Mouse (Mus musculus) inflammation-experienced regulatory T-cells, adult 6 months (primary cell): ENCODE measurements around the gene Cdk14. TPM values are rescaled to one million over a fixed set of nuclear protein-coding genes. Genes with fewer than 3 reads are reported as not detected.
"Not testable (repeated sequence)": the region's sequence is repeated elsewhere in the genome, so short reads cannot be mapped to it uniquely, and the experiment has no call there.

Experiments
- ATAC-seq: one replicate; pipeline ENCODE4 v1.8.0; 2017
- polyA plus RNA-seq, 3 experiments: library from polyadenylated mRNA; unstranded; fragments of 100-300 nt; shearing (Covaris generic); gene quantifications; one replicate each; pipeline ENCODE4 v1.2.1; 2017

The Cdk14 gene
- polyA plus RNA-seq, 3 experiments from 2014 or later: 0.12 to 0.78 TPM; not detected in 1

DNA sequence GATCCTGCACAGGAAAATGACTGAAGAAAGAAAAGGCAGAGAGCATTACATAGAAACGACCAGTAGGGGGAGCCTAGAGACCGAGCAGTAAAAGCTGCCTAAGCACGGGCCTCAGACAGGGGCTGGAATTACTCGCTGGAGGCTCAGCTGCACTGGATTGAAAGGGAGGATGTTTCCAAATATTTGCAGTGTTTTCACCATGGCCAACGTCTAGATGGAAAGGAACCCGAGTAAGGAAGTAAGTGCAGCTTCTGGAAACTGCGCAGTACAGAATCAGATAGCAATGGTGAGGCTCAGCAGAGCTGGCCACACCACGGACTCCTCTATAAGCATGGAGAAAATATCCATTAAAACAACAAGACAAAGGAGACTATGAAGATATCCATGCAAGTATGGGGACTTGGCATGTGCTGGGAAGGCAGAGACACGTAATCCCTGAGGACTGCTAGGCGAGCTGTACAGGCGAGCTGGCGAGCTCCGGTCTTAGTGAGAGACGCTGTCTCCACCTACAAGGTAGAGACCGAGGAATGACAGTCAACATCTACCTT, 458.0 kb downstream of the Cdk14 start:
- ATAC-seq: peak; percentile 64

DNA sequence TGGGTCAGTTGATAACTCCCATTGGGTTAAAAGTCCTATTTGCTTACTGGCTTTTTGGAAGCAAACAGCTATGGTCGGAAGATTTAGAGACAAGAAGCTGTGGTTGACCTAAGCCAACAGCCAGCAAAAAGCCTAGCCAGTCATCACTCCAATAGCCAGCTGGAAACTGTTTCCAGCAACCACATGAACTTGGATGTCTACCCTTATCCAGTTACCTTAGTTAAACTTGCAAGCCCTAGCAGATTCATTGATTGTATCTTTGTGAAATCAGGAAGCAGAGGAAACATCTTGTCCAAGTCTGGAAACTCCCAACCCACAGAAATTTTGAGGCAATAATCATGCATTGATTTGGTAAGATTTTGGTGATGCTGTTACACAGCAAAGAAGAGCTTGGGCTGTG, 458.5 kb downstream of the Cdk14 start:
- no peak for ATAC-seq

DNA sequence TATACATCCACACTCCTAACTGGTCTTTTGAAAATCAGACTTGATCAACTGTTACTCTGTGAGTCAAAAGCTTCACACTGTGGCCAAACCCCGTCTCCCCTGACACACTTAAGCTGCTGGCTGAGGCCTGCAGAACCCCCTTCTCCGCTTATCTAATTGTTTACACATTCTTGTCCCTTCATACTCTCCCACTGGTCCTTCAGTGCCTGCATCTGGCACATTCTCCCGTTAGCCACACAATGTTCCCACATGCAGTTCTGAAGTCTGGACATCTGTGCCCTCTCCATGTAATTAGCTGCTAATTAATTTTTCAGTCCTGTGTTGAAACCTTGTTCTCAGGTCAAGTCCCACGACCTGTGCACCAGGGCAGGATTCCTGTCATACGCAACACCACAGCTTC, 460.7 kb downstream of the Cdk14 start:
- no peak for ATAC-seq

DNA sequence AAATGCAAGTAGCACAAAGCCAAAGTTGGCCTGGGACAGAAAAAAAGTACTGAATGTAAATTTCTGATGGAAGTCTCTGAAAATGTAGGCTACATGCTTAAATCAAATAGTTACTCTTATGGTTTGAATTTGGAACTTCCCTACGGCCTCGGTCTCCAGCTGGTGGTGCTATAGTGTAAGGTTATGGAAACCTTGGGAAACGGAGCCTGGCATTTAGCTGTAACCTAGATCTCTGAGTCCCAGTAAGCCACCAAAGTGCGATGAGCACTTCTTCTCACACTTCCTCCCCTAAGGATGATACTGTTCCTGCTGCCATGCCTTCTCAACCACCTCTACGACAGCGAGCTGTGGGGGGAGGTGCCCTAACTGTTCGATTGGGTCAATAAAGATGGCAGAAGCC, 464.1 kb downstream of the Cdk14 start:
- ATAC-seq: no peak

DNA sequence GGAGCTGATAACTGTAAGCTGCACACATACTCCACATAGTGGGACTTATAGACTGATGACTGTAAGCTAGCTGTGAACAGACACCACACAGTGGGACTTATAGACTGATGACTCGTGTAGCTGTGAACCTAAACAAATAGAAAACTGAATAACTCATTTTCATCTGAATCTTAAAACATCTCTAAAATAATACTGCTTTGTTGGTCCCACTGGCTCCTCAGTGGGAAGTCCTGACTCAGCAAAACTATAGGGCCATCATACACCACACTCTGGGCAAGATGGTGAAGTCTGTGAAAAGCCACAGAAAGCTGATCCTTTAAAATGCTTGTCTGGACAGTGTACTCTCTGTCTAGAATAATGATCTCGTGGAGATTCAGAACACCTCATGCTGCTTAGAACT, 464.7 kb downstream of the Cdk14 start:
- ATAC-seq: no peak

DNA sequence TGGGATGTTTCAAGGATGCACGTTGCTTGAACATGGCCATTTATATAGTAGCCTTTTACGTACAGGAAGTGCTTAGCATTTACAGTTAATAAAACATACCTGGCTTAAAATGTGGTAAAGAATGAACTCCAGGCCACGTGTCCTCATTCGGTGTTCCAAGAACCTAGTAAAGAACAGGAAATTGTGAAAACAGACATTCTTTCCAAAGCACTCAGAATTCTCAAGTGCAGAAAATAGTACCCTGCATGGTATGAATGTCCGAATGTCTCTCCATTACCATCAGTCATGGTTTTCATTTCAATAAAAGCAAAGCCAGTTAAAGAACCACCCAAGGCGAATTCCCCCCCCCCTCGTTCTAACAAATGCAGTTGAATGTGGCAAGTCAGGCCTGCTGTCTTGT, 470.7 kb downstream of the Cdk14 start:
- no peak for ATAC-seq

DNA sequence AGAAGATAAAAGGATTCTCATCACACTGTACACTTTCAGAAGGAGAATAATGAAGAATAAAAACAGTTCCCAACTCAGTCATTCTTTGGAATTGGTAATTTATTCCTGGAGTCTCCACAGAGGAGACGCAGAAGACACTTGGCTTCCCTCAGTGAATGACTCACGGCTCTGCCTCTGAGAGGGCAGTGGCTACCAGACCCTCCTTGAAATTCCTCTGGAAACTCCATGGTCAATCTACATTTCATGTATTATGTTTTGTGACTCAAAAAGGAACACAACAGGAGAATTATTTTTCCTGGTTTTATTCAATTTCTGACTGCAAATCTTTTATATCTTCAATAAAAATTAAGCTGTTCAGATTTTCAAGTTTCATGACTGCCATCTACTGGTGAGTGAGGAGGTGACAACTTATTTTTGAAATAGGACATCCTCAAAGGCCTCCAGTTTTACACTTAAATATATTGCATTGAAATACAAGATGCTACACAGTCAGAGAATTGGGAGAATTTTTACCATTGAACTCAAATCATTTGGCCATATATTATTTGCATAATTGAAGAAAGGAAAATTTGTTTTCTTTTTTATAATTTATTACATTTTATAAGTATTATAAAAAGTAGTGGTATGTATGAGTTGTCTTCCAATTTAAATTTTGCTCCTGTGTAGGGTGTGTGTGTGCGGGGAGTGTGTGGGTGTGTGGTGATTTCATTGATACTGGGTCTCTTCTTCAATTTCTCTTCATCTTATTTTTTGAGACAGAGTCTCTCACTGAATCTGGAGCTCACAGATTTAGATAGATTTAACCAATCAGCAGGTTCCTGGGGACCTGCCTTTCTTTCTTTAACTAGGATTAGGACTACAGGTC, 471.8 kb downstream of the Cdk14 start:
- ATAC-seq: no peak

DNA sequence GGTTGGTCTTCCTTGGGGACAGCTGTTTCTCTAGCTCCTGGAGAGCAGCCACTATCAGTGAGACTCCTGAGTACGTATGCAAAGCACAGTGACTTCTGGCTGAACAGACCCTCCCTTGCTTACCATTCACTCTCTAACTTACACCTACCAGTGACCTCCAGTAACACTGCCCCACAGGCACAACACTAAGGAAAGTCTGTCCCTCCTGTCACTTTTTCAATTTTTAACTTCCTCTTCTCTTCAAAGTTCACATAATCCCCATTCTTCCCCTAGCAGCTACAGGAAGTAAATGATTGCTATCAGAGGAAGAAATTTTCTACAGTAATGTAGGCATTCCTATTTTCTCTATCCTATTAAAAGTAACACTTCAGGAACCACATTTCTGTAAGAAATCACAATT, 485.0 kb downstream of the Cdk14 start:
- no peak for ATAC-seq

DNA sequence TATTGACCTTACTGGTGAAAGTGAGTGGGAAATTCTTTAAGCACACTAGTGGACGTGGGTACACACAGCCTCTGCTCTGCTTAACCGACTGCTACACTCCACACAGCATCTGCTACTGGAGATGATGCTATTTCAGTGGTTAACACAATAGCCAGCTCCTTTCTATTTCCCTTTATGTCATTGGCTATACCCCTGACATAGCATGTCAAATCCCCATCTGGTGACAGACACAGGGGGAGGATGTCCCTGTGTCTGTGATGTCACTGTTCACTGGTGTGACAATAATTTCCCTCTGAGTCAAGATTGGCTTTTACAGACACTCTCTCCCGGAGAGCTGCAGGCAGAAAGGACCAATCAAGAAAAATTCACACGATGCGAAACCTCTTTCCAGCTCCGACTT, 485.6 kb downstream of the Cdk14 start:
- no peak for ATAC-seq

DNA sequence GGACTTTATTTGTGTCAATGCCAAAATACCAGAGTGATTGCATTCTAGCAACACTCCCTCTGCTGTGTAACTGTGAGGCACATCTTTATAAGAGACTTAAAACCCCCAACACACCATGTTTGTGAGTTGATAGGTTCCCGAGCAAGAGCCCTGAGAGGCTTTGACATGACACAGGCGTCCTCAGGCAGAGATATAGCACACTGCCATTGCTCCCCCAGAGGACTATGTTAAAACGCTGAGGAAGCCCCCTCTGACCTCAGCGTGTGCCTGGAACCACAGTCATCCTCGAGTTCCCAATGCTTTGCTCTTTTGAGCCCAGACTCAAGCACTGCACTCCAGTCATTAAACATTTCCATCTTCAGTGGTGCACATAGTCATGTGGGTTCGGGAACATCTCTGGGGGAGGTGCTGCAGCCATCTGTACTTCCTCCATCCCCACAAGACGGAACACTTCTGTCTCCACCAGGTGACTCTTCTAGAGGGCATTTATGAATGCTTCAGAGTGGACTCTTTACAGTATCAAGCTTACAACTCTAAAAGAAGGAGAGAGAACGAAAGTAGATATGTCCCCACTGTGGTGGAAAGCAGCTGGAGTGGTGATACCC, 488.5 kb downstream of the Cdk14 start:
- ATAC-seq: no peak

DNA sequence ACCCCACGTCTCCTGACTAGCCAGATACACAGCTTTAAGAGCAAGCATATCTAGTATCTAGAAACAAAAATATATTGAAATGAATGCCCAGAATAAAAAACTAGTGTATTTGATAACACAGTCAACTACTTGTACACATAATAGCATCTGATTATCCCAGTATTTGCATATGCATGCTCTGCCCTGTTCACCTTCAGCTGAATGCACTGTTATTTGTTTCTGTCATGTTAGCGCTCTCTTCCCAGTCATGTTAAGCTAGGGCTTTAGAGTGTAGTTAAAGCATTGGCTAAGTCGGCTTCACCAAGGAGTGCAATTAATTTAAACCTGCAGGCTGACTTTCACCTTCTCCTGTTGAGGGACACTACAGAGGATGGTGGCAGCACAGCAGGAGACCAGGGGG, 490.5 kb downstream of the Cdk14 start:
- ATAC-seq: no peak

DNA sequence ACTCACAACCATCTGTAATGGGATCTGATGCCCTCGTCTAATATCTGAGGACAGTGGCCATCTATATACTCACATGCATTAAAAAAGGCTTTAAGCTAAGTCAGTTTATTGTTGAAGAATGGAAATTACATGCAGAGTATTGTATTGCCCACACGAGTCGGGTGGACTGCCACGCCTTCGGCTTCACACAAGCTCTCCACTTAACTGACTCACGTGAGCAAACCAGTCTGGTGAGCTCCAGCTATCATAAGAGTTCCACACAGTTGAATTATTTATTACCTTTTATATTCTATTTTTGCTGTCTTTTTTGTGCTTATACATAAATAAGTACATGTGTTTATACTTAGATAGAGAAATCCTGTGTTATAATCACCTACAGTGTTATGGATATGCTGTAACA, 495.2 kb downstream of the Cdk14 start:
- no peak for ATAC-seq

DNA sequence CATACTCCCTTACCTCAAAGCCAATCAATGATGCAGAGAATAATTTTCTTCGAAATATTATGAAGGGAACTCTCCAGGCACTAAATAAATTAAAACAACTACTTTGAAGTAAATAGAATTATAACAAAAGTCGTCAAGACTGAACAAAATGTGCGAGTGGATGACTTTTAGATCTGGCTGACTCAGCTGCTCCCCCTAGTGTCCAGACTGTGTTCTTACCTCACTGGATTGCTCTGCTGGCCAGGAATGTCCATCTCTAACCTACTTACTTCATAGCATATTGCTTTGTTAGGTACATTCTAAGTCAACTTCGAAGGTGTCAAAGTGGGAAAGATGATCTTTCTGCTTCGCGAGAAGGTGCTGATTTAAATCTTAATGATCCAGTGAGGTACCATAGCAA, 501.7 kb downstream of the Cdk14 start:
- ATAC-seq: no peak

DNA sequence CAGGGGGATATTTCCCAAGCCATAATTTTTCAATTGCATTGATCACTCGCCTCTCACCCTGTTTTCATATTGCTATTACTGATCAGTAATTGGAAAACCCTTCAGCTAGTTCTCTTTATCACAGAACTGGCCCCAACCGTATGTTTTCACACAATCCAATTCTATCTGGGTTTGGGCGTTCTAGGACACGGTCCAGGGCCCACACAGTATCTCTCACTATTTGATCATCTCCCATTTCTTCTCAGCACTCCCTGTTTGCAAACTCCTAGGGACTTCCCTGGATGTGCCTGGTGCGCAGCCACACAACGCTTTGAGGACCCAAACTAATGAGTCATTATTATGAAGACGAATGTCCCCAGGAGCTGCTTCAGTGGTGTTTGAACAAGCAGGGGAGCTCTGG, 502.4 kb downstream of the Cdk14 start:
- ATAC-seq: no peak

DNA sequence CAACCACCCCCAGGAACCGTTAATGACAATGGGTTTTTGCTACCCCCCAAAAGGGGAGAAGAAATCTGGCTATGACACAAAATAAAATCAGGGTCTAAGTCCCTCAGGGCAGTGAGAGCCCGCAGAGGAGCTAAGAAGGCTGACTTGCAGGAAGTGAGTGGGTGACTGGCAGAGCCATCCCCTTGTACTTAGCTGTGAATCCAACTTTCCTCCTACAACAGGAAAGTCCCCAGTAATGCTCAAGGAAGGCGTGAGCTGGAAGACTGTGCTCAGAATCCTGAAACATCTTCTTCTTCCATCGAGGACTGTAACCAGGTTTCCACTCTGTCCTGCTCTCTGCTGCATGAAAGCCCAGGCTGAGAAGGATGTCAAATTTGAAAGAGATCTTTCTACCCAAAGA, 502.8 kb downstream of the Cdk14 start:
- ATAC-seq: no peak

DNA sequence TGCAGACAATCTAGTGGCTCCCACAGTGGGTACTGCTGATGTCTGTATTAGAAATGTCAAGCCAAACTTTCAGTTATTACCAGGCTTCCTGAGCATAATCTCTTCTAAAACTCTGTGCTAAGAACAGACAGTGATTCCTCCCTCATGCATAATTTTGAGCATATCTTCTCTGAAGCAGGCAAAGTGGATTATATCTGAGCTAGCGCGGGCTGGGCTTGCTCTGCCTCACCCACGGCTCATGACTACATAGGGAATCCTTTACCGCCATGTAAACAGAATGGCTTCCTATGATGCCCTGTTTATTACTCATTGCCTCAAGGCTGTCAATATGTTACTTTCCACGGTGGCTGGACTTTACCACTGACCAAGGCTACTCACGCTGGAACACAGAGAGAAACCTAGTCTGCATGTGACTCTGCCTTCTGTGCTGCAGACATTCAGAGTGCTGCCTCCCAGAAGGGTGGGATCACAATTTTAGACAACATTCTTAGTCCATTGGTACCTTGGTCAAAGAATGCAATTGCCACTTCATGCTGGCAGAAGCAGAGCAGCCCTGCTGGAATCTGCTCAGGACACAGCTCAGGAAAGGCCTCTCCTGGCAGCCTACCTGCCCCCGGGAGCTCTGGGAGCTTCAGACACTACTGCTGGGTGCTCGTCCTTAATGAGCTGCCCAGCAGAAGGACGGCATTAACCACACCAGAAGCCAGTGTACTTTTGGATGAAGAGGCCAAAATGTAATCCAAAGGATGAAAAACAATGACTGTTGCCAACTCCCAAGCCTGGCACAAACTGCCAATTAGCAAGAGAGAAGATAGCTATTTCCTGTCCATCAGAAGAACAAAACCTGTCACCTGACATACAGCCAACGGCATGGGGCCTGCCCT, 503.5 kb downstream of the Cdk14 start:
- no peak for ATAC-seq

DNA sequence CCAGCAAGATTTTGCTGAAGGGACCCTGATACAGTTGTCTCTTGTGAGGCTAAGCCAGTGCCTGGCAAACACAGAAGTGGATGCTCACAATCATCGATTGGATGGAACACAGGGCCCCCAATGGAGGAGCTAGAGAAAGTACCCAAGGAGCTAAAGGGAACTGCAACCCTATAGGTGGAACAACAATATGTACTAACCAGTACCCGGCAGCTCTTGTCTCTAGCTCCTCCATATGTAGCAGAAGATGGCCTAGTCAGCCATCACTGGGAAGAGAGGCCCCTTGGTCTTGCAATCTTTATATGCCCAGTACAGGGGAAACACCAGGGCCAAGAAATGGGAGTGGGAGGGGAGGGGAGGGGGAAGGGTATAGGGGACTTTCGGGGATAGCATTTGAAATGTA, 515.2 kb downstream of the Cdk14 start:
- ATAC-seq: not testable (repeated sequence)

DNA sequence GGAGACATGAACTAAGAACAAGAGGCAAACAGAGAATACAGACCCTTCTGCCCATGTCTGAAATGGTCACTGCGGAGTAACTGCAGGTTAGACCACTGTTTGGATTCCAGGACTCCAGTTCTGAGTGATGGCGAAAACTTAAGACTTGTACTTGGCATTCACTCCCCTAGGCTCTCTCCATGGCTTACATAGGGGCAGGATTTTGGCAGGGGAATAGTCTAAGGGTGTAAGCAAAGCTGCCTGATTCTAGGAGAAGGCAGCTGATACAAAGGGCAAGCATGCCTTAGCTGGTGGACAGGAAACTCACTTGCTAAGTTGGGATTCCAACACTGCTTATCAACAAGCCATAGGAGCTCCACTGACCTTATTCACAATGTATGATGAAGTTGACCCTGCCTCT, 521.9 kb downstream of the Cdk14 start:
- no peak for ATAC-seq

DNA sequence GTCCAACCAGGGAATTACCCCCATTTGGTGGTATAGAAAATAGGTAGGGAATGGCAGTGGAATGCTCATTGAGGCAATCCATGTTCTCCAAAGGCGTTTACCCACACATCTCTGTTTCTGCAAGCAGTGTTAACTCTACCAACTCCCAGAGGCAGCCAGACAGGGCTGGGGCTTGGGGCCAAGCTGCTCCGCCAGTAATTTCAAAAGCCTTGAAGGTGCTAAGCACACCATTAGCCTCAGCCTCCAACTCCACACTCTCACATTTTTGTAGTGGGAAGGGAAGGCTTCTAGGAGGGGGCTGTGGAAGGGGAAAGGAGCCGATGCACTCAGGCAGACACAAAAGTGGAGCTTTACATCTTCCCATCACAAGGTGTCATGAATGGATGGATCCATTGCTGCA, 525.1 kb downstream of the Cdk14 start:
- ATAC-seq: no peak

DNA sequence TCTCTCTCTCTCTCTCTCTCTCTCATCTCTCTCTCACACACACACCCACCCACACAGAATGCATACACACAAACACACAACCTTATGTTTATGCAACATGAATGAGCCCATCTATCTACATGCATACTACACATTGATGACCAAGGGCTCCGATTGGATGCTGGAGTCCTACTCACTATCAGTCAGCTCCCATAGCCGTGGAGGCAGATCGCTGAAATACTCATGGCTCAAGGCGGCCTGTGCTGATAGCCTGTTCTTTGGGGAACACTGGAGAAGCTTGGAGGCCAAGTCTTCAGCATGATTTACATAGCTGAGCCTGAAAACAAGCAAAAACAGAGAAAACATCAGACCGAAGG, 526.3 kb downstream of the Cdk14 start:
- ATAC-seq: no peak

DNA sequence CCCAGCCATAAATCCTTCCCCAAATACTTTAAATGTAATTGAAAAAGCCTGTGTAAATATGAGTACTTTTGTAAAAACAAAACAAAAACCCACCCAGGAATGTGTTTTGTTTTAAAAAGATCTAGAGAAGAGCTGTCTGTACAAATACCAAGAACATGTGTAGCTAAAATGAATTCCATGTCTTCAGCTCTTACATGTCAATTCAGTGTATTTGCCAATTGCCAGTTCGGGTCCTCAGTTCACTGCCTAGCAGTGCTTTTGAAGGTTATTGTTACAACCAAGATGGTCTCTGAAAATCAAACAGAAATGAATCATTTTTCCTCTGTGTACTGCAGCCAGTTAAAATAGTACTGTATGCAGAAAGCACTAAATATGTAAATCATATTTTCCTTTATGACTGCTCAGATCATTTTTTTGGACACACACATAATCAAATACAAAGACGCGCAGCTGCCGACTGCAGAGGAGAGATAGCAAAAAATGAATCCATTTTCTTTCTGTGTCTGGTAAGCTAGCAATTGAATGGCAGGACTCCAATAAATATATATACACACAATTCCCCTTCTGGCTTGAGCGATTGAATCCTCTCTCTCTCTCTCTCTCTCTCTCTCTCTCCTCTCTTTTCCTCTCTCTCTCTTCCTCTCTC, 526.8 kb downstream of the Cdk14 start:
- no peak for ATAC-seq

DNA sequence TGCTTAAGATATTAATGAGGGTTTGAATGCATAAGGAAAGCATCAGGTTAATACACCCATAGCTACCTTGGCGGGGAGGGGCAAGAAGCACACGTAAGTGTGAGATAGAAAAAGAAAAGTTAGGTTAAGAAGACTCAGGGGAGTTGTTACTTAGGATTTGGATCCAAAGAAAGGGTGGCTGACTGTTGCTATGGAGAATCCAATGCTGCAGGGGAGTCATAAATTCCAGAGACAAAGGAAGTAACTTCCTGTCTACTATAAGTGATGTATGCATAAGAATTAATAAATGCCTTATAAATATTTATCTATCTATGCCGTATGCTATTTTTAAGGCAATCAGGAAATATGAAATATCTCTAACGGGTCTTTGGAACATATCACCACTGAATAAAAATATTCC, 527.4 kb downstream of the Cdk14 start:
- no peak for ATAC-seq
